Mouse (Mus musculus): ENCODE results near the gene Myo10. TPM values are rescaled to one million over a fixed set of nuclear protein-coding genes. Genes with fewer than 3 reads are reported as not detected.
A peak's percentile ranks its signal among the peaks of the same experiment; 100 is the strongest.

Gene Myo10
- total RNA-seq, 1 experiment from 2014 or later, result 103 TPM

GRCm38 (mm10) chr15:25802194-25802593, 179.9 kb downstream of the Myo10 start:
- no peak for DNase-seq

GRCm38 (mm10) chr15:25803111-25803510, 180.8 kb downstream of the Myo10 start:
- no peak for DNase-seq

- peak; percentile 89 for DNase-seq
Measured at GRCm38 (mm10) chr15:25805336-25806110, 183.2 kb downstream of the Myo10 start.

GRCm38 (mm10) chr15:25806363-25806762, 184.0 kb downstream of the Myo10 start:
- DNase-seq, result no peak

GRCm38 (mm10) chr15:25806878-25807277, 184.6 kb downstream of the Myo10 start:
- no peak for DNase-seq

- DNase-seq, result no peak
Measured at GRCm38 (mm10) chr15:25808677-25809460, 186.5 kb downstream of the Myo10 start.

GRCm38 (mm10) chr15:25809669-25810068, 187.3 kb downstream of the Myo10 start:
- no peak for DNase-seq

- DNase-seq, result peak; percentile 25
Measured at GRCm38 (mm10) chr15:25811834-25812250, 189.5 kb downstream of the Myo10 start.

- DNase-seq, result no peak
Measured at GRCm38 (mm10) chr15:25812479-25812878, 190.2 kb downstream of the Myo10 start.

GRCm38 (mm10) chr15:25814535-25814934, 192.2 kb downstream of the Myo10 start:
- no peak for DNase-seq

GRCm38 (mm10) chr15:25817191-25817590, 194.9 kb downstream of the Myo10 start:
- no peak for DNase-seq

- no peak for DNase-seq
Measured at GRCm38 (mm10) chr15:25821981-25822380, 199.7 kb downstream of the Myo10 start.

- no peak for DNase-seq
Measured at GRCm38 (mm10) chr15:25822656-25823055, 200.3 kb downstream of the Myo10 start.

GRCm38 (mm10) chr15:25826531-25826961, 204.2 kb downstream of the Myo10 start:
- no peak for DNase-seq

- DNase-seq, result no peak
Measured at GRCm38 (mm10) chr15:25828464-25828863, 206.1 kb downstream of the Myo10 start.

GRCm38 (mm10) chr15:25830426-25830825, 208.1 kb downstream of the Myo10 start:
- DNase-seq, result no peak

- no peak for DNase-seq
Measured at GRCm38 (mm10) chr15:25834282-25834681, 212.0 kb downstream of the Myo10 start.

GRCm38 (mm10) chr15:25834920-25835674, 212.8 kb downstream of the Myo10 start:
- no peak for DNase-seq

GRCm38 (mm10) chr15:25842462-25843085, 220.2 kb downstream of the Myo10 start:
- no peak for DNase-seq

GRCm38 (mm10) chr15:25843086-25843991, 221.0 kb downstream of the Myo10 start, which contains the start of gene Retreg1:
TSS of gene Retreg1 (plus strand) at chr15:25843180.
- DNase-seq, result peak; percentile 88

- no peak for DNase-seq
Measured at GRCm38 (mm10) chr15:25844013-25844570, 221.8 kb downstream of the Myo10 start.

All from adrenal gland, postnatal 14 days (tissue).